Mouse (Mus musculus) spleen, embryonic (tissue): ENCODE measurements around the gene Idh3a.
"Not testable (repeated sequence)": the region's sequence is repeated elsewhere in the genome, so short reads cannot be mapped to it uniquely, and the experiment has no call there.

Experiments used
- CTCF ChIA-PET: fragments of 350-600 bp; sonication (Branson Sonifier 250); formaldehyde crosslinking; loops from one replicate; lab custom pipeline; 2022; lab: Charles Lee

Gene Idh3a

GRCm38 (mm10) chr9:54585839-54586198 lies 315 bp upstream of the Idh3a start:
- CTCF ChIA-PET: no interaction called here

GRCm38 (mm10) chr9:54587863-54588262 lies 1.7 kb downstream of the Idh3a start:
- CTCF ChIA-PET: no interaction called here

DNA sequence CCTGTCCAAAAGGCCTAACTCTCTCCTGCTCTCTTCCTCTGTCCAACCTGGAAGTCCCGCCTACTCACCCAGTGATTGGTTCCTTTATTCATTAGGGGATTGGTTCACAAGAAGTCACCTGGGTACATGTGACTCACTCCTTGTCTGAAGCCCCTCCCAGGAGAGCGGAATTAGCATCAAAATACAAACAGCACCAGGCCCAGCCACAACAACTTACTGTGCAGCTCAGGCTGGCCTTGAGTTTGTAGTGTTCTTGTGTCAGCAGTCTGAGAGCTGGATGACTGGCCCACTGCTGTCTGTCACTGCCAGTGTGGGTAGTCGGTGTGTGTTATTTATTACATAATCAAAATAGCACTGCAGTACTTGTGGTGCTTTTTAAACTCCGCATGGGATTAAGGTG lies 7.5 kb downstream of the Idh3a start:
- CTCF ChIA-PET: not testable (repeated sequence)

DNA sequence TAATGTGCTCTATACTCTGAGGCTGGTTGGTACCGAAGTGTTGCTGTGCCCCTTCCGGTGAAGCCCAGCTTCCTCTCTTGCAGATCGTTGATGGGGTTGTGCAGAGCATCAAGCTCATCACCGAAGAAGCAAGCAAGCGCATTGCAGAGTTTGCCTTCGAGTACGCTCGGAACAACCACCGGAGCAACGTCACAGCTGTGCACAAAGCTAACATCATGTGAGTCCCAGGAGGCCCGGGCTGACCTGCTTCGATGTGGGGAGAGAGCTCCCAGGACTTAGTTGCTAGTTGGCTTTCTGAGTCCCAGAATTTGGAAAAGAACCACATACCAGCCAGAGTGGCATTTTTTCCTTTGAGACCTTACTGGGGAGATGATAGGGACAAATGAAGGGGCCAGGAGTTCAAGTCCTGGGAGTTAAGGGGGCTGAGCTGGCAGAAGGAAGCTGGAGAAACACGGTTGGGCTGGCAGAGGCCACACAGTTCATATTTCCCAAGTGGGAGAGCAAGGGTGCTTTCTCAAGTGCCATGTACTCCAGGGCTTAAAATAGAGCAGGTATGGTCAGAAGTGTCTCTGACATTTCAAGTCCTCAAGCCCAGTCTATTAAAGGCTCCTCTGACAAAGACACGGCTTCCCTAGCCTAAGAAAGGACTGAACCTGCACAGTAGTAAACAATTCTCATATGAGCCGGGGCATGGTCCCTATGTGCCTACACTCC lies 10.8 kb downstream of the Idh3a start:
- CTCF ChIA-PET: no interaction called here

DNA sequence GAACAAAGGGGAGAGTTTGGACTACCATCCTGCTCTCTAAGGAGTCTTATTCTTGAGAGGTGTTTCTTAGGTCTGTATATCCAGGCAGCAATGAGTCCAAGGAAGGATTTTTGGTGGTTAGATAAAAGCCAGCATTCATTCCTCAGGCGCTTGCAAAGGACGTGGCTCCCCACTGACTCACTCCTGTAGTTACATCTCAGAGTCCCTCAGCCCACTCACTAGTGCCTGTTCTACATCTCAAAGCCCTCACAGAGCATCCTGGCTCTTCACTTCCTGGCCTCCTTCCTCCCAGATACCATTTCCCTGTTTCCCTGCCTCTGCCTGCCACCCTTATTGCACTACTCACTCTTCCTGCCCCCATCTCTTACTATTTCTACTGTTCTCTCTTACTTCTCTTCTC lies 16.3 kb downstream of the Idh3a start:
- CTCF ChIA-PET: no interaction called here

DNA sequence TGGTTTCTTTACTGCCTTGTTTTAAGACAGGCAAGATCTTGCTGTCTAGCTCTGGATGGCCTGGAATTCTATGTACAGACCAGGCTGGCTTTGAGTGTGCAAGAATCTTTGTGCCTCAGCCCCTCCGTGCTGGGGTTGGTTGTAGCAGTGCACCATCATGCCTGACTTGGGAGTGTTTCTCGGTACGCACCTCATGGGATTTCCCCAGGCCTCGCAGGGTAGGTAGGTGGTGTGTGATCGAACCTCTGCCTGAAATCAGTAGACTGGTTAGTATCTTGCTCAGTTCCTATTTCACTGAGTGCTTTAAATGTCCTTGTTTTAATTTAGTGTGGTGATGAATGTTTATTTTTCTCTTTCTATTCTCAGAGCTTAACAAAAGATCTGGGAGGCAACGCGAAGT lies 16.8 kb downstream of the Idh3a start:
- CTCF ChIA-PET: no interaction called here

GRCm38 (mm10) chr9:54604131-54604654 lies 18.1 kb downstream of the Idh3a start:
- CTCF ChIA-PET: no interaction called here

DNA sequence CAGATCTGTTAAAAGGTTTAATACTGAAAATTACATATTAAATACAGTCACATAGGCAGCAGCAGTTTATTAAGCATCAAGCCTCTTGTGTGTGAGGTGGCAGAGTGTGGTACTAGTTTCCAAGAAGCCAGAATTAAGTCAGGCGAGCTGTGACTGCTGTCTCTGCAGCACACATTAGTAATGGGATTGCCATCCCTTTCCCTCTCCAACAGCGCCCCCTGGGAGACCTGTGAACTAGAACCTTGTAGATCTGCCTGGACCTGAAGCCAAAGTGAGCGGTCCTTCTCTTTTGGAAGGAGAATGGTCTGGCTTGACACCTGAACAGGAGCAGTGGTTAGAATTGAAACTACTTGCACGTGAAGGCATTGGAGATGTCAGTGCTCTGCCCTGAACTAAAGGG lies 18.8 kb downstream of the Idh3a start:
- CTCF ChIA-PET: interaction anchor here (0.7 kb wide), 1 partner anchor 194 kb away, joined by 4 read pairs; no protein-coding TSS in a partner anchor

- CTCF ChIA-PET: interaction anchor here (0.5 kb wide), 1 partner anchor 65 kb away, joined by 3 read pairs; no protein-coding TSS in a partner anchor
Measured at GRCm38 (mm10) chr9:54612781-54613191, 26.7 kb downstream of the Idh3a start.

DNA sequence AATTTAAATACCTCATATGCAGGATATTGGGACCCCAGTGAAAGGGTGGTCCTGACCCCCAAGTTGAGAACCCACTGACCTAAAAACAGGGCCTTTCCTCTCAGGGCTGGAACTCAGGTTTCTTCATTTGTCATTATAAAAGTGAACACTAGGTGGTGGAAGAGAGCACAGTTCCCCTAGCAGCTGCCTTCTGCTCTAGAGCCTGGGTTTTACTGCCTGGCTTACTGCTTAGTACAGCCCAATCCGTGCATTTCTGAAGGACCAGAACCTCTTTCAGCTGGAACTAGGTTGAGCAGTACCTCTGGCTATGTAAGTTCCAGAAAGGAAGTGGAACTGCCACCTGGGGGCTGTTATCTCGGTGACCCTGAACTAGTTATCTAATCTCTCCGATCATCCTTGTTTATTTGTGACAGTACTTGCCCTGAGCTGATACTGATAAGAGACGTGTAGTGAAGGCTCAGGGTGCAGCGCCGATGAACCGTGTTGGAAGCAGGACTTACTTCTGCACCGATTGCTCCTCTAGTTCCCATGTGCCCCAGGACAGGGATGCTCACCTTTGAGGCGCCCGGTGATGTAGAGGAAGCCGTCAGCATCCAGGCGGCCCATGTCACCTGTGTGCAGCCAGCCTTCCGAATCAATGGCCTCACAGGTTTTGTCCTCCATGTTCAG lies 28.2 kb downstream of the Idh3a start:
- CTCF ChIA-PET: no interaction called here

DNA sequence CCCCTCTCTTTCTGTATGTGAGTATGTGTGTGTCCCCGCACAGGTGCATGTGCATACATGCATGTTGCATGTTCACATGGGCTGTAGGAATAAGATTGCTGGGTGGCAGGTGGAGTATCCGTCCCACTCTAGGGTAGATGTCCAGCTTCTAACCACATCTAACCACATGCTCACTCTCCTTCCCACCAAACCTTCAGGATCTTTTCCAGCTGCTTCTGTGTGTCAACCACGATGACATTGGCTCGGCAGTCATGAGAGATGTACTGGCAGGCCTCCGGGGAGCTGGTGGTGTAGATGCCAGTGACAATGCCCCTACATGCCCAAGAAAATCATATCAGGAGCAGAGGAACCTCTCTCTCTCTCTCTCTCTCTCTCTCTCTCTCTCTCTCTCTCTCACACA lies 41.1 kb downstream of the Idh3a start:
- CTCF ChIA-PET: interaction anchor here (0.7 kb wide), 2 partner anchors 9 to 44 kb away, joined by 3 to 6 read pairs; no protein-coding TSS in a partner anchor

DNA sequence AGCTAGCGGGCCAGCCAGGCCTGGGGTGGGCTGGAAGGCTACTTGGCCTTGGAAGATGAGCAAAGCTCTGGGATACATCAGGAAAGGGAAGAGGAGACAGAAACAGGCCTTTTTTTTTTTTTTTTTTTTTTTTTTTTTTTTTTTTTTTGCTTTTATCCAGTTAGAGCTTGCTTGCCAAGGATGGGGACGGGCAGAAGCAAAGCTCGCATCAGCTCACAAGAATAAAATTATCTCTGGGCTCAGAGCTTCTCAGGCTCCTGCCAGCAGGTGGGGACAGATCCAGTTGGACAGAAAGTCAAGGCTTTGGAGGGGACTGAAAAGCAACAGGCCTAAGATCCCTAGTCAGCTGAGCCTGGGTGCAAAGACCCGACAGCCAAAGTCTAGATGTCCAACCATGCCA lies 42.6 kb downstream of the Idh3a start:
- CTCF ChIA-PET: no interaction called here

DNA sequence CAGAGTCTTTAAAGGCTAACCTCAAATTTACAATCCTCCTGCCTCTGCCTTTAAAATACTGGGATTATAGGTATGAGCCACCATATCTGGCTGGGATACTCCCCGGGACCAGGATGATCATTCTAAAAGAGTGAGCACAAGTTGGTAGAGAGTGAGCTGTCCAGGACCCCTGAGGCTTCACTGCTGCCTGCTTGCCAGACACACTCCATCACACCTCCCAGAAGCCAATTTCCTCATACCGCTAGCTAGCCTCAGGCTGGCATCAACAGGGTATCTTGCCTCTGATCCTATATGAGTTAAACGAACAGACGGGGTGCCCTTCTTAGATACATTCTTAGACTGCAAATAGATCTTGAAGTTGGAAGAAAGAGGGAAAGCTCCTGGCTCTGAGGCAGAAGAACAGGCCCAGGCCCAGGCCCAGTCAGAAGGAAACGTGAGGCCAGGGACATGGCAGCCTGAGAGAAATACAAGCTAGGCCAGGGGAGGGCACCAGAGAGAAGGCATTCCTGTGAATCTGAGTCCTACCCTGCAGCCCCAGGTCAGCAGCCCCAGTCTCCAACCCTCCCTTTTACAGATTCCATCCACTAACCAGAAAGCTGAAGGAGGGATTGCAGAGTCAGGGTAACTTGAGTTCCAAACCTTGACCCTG lies 43.6 kb downstream of the Idh3a start:
- CTCF ChIA-PET: no interaction called here

- CTCF ChIA-PET: no interaction called here
Measured at GRCm38 (mm10) chr9:54630905-54631304, 44.8 kb downstream of the Idh3a start.

DNA sequence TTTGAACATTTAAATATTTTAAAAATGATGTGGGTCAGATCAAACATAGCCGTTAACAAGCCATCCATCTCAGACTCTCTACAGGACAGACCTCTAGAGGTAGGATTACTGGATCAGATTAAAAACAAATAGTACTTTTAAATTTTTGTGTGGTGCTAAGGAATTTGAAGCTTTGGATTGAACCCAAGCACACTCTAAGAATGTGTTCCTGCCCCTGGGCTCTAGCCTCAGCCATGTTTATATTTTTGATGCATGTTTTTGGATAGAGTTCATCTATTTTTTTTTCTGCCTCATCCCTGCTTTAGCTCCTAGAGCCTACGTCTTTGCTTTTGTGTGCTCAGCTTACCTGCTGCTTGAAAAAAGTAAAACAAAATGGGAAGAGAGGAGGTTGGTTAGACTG lies 47.3 kb downstream of the Idh3a start:
- CTCF ChIA-PET: interaction anchor here (0.6 kb wide), 1 partner anchor 81 kb away, joined by 3 read pairs; no protein-coding TSS in a partner anchor

DNA sequence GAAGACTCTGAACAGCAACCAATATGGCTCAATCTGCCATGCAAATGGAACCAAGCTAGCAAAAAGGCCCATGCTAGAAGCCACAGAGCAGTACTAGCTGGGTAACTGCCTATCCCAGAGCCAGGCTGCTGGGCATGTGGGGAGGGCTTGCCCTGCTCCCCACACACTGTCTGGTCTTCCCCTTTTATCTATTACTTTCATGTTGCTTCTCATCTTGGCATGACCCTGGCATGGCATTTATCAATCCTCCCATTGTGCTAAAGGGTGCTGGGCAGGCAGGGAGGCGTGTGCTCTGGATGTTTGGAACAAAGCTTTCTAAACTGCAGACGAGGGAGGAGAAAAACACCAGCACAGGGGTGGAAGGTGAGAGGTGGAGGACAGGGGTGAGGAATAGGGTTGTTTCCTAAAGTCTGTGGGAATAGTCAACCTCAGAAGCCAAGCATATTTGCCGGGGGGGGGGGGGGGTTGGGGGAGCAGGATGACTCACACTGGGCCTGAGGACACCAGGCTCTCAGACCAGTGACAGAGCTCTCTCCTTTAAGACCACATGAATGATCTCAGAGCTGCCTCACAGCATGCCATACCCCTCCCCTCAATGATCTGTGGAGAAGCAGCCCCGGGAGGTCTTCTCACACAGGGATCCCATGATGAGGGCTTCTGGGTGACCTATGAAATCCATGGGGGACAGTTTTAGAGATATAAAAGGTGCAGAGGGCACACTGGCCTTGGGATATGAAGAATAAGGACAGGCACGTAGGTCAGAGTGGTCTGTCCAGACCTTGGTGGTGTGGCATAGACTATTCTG lies 51.6 kb downstream of the Idh3a start:
- CTCF ChIA-PET: interaction anchor here (0.7 kb wide), 1 partner anchor 21 kb away, joined by 23 read pairs; no protein-coding TSS in a partner anchor

DNA sequence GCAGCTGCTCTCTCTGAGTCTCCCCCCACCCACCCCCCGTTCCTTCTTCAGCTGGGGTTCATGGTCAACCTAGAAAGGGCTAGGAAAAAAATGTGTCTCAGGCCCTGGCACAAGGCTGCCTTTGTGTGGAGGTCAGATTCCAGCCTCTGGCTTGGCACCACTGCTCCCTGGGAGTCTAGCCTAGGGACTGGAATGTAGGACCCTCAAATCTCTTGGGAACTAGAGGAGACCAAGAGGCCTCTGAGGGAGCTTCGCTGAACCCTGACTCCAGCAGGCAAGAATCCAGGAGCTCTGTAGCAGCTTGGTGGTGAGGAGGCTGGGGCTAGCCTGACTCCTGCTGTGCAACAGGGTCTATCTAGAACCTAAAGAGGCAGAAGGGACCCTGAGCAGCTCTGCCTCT lies 53.1 kb downstream of the Idh3a start:
- CTCF ChIA-PET: no interaction called here

GRCm38 (mm10) chr9:54641548-54641947 lies 55.4 kb downstream of the Idh3a start:
- CTCF ChIA-PET: no interaction called here

DNA sequence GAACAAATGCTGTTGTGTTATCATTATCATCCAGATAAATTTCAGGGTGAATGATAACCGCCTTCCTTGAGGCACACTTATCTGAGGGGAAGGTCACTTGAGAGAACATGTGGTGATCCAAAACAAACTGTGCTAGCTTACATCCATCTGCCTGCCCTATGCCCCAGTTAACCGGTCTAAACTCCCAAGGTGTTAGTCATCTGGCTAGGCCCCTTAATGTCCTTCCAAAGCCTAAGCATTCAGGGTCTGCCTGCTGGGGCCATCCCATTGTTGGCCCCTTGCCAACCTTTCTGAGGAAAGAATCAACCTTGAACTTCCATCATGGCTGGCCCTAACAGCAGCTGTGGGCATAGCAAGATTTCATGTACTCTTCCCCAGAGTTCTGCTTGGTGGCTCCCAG lies 56.0 kb downstream of the Idh3a start:
- CTCF ChIA-PET: no interaction called here

DNA sequence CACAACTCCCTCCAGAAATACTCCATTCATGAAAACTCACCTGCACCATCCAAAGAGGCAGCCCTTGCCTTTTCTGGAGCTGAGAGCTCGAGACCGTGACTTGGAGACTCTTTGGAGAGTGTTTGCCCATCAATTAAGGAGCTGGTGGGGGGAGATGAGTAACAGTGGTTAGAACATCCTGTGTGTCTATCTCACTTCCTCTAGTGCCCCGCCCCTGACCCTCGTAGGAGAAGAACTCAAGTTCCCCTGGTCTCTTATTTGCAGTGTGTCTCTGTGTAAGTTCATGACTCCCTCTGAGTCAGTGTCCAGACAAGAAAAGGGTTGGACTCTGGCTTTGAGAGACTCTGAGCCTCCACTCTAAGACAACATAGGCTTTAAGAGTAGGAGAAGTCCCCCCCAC lies 56.4 kb downstream of the Idh3a start:
- CTCF ChIA-PET: no interaction called here

GRCm38 (mm10) chr9:54643179-54643578 lies 57.0 kb downstream of the Idh3a start:
- CTCF ChIA-PET: no interaction called here

GRCm38 (mm10) chr9:54645530-54645929 lies 59.4 kb downstream of the Idh3a start:
- CTCF ChIA-PET: no interaction called here
